Mouse (Mus musculus) cerebellum, adult 2 months (tissue): ENCODE results near the gene Psmb9. TPM values are rescaled to one million over a fixed set of nuclear protein-coding genes. Genes with fewer than 3 reads are reported as not detected.
"Not testable (repeated sequence)": the region's sequence is repeated elsewhere in the genome, so short reads cannot be mapped to it uniquely, and the experiment has no call there.

Experiments used
- DNase-seq, 2 experiments: peaks; one replicate each; pipeline ENCODE4 v3.0.0; 2021
- H3K27ac ChIP-seq: fragments of 200-500 bp; 2 replicates; pipeline ENCODE4 v1.5.1; 2012; ENCODE audit warnings: low read length, control low read depth, inconsistent platforms; ENCODE audit not compliant: insufficient read depth
- H3K27me3 ChIP-seq: fragments of 200-500 bp; 2 replicates; pipeline ENCODE4 v1.6.1; 2012; ENCODE audit warnings: inconsistent platforms, mild to moderate bottlenecking, low read length, moderate library complexity; ENCODE audit not compliant: control insufficient read depth, insufficient read depth
- H3K4me1 ChIP-seq: fragments of 200-500 bp; 2 replicates; pipeline ENCODE4 v1.6.1; 2011; ENCODE audit warnings: low read length; ENCODE audit not compliant: control insufficient read depth, insufficient read depth
- H3K4me3 ChIP-seq: fragments of 200-500 bp; replicated peaks from 2 replicates; pipeline ENCODE3; 2011; ENCODE audit warnings: mild to moderate bottlenecking, low read depth, low read length, control low read depth; ENCODE audit not compliant: insufficient read depth
- CTCF ChIP-seq: fragments of 200-500 bp; IDR thresholded peaks from 2 replicates; pipeline ENCODE4 v1.5.1; 2011; ENCODE audit warnings: low read depth, mild to moderate bottlenecking, control low read depth, low read length, moderate library complexity, borderline replicate concordance; ENCODE audit not compliant: insufficient read depth
- POLR2A ChIP-seq: fragments of 200-500 bp; IDR thresholded peaks from 2 replicates; pipeline ENCODE4 v1.6.1; 2011; ENCODE audit warnings: low read length, control low read depth, borderline replicate concordance; ENCODE audit not compliant: insufficient read depth
- WGBS: fragments of 180-500 bp; shearing (Covaris S2); methylation state at CpG from one replicate; pipeline ENCODE4 v1.1.7; 2018; 5-methylcytosine and 5-hydroxymethylcytosine counted together
- polyA plus RNA-seq: library from polyadenylated mRNA; depleted of rRNA; stranded (reverse); fragments of >200 nt; gene quantifications from 2 replicates; pipeline ENCODE4 v1.2.3, GENCODE M21; 2012

Gene Psmb9
- polyA plus RNA-seq, 1 experiment, result 2.7 TPM

DNA sequence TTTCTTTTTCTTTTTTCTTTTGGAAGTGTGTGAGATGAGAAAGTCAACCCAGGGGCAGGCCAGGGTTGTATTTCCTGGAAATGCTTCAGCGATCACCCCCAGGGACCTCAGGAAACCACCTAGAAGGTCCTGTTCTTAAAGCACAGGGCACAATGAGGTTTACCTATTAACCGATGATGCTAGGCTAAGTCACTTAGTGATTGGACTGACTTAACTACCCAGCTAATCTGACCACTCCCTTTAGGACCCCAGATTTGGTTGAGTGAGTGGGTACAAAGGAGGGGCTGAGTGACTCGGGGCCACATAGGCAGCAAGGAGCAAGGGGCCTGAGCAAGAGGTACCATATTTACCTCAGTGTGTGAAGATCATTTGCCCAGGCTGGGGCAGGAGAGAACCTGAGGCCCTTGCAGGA is 42.6 kb downstream of the Psmb9 start:
- Histone ChIP-seq H3K4me1 (no peaks in the 10 kb centered on the region), H3K27me3 (no peaks in the 10 kb centered on the region), H3K4me3 (no peak overlapping the region), H3K27ac (no peak overlapping the region)
- DNase-seq, result no peak
- 70% methylated on average over 3 of the region's 3 CpGs for WGBS
- TF ChIP-seq POLR2A (no peak), CTCF (no peak)

- WGBS, result 94% methylated on average over 4 of the region's 4 CpGs
- not testable (repeated sequence) for H3K4me3 ChIP-seq, H3K27me3 ChIP-seq, H3K27ac ChIP-seq, H3K4me1 ChIP-seq, DNase-seq
These were observed 43.3 kb downstream of the Psmb9 start for GRCm38 (mm10) chr17:34144221-34144620.

DNA sequence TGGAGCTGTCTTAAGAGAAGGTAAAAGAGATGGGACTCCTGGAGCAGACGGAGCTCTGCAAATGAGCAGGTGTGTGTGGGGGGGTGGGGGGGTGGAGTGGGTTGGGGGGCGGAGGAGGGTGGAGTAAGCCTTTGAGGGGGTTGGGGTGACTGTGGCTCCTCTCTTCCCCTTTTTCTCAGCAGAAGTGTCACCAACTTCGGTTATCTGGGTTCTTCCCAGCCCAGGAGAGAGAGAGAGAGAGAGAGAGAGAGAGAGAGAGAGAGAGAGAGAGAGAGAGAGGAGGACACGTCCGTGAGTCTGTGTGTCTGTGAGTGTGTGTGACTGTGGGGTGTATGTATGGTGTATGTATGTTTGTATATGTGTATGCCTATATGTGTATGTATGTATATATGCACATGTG is 44.1 kb downstream of the Psmb9 start:
- no peak for DNase-seq
- Histone ChIP-seq H3K4me1 (no peaks in the 10 kb centered on the region), H3K27ac (no peak overlapping the region), H3K27me3 (no peaks in the 10 kb centered on the region; the same call in 1 of the 2 replicates), H3K4me3 (no peak overlapping the region)
- 64% methylated on average over 5 of the region's 5 CpGs for WGBS
- TF ChIP-seq POLR2A (no peak), CTCF (no peak)

DNA sequence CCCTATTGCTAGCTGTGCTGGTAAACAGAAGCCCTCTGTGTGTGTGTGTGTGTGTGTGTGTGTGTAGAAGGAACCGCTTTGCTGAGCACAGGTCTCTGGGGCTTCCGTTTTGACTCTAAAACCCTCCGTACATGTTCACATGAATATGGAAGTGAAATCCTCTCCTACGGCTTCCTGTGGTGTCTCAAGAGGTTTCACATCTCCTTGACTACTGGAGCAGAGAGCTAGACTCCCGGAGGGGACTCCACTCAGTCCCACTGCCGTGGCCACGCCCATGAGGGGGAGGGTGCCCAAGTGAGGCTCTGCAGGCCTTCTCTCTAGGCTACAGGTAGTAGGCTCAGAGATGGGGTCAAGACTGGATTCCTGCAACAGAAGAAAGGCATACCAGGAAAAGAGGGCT is 44.5 kb downstream of the Psmb9 start, which contains the start of gene H2-DMb2:
Gene H2-DMb2 (plus strand): TSS at position 275 of the 400 bp plus-strand sequence.
- no peak within 1 kb of the TSS for H3K27ac ChIP-seq
- no peak within 1 kb of the TSS for H3K4me3 ChIP-seq
- no peak for TF ChIP-seq CTCF
- TF ChIP-seq POLR2A, result no peak
- H3K27me3 ChIP-seq, result no peaks in the 10 kb centered on the region; the same call in 1 of the 2 replicates
- no peaks in the 10 kb centered on the region for H3K4me1 ChIP-seq
- WGBS, result 25% methylated on average over 7 of the region's 7 CpGs
- no peak for DNase-seq

DNA sequence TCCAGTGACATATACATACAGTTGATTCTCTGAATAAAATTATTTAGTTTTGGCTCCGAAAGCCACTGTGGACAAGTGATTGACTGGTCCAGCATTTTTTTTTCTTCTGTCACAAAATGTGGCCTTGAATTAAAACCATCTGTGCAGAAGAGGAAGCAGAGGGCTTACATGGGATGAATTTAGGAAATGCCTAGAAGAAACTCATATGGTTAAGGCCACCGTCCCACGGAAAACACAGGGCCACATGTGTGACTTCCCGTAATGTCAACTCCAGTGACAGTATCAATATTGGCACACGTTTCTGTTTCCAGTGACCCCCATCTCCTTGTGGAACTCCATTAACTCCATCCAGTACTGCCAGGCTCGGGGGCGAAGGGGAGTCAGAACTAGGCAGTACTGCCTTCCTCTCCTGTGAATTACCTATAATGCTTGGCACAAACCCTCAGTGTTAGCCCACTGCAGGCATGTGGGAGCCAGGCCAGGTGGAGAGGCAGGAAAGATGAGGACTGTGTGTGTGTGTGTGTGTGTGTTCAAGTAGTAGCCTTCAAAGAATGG is 45.0 kb downstream of the Psmb9 start:
- Histone ChIP-seq H3K27ac (no peak overlapping the region), H3K4me1 (no peaks in the 10 kb centered on the region)
- 81% methylated on average over 7 of the region's 7 CpGs for WGBS

GRCm38 (mm10) chr17:34141448-34141847 is 46.1 kb downstream of the Psmb9 start:
- no peak for DNase-seq
- no peak overlapping the region for H3K4me3 ChIP-seq
- H3K27ac ChIP-seq, result no peak overlapping the region
- no peak for TF ChIP-seq POLR2A
- TF ChIP-seq CTCF, result no peak
- H3K4me1 ChIP-seq, result no peaks in the 10 kb centered on the region
- H3K27me3 ChIP-seq, result no peaks in the 10 kb centered on the region; the same call in 1 of the 2 replicates
- 41% methylated on average over 4 of the region's 4 CpGs for WGBS

More for the DNA sequence above, 45.0 kb downstream of the Psmb9 start:
- Histone ChIP-seq H3K4me3 (no peak overlapping the region), H3K27me3 (no peaks in the 10 kb centered on the region; the same call in 1 of the 2 replicates)
- TF ChIP-seq POLR2A, result no peak
- no peak for TF ChIP-seq CTCF
- DNase-seq, result no peak

- H3K27me3 ChIP-seq, result no peaks in the 10 kb centered on the region; the same call in 1 of the 2 replicates
- 26% methylated on average over 5 of the region's 5 CpGs for WGBS
These were observed 47.3 kb downstream of the Psmb9 start for GRCm38 (mm10) chr17:34140240-34140639.

GRCm38 (mm10) chr17:34139416-34139815 is 48.1 kb downstream of the Psmb9 start:
- Histone ChIP-seq H3K27me3 (no peaks in the 10 kb centered on the region; the same call in 1 of the 2 replicates), H3K4me1 (no peaks in the 10 kb centered on the region), H3K4me3 (no peak overlapping the region), H3K27ac (no peak overlapping the region)
- DNase-seq, result no peak
- TF ChIP-seq POLR2A (no peak), CTCF (no peak)
- 2% methylated on average over 16 of the region's 16 CpGs for WGBS

More at GRCm38 (mm10) chr17:34140240-34140639, 47.3 kb downstream of the Psmb9 start:
- no peak overlapping the region for H3K27ac ChIP-seq
- DNase-seq, result no peak
- no peak overlapping the region for H3K4me3 ChIP-seq
- no peaks in the 10 kb centered on the region for H3K4me1 ChIP-seq
- TF ChIP-seq POLR2A, result no peak
- TF ChIP-seq CTCF, result no peak
